Mouse (Mus musculus) MEL (cell line): ENCODE results near the gene Pdzd2. TPM values are rescaled to one million over a fixed set of nuclear protein-coding genes. Genes with fewer than 3 reads are reported as not detected.

Experiments
- DNase-seq: peaks from one replicate; pipeline ENCODE4 v3.0.0; 2011; ENCODE audit warnings: low read depth, low spot score
- H3K27ac ChIP-seq: 2 replicates; pipeline ENCODE4 v1.5.1; 2012; ENCODE audit warnings: low read depth, mild to moderate bottlenecking, control low read depth, low read length, moderate library complexity; ENCODE audit not compliant: control insufficient read depth
- H3K27me3 ChIP-seq, 2 experiments: fragments of 150-350 bp in 1 of 2; sonication (generic) in 1 of 2; 2 replicates each; pipeline ENCODE4 v1.6.1; 2012; ENCODE audit warnings: low read length in 2 of 2, mild to moderate bottlenecking in 2 of 2, improper control_type of control experiment in 1 of 2, moderate library complexity in 1 of 2; ENCODE audit not compliant: insufficient read depth in 2 of 2, control insufficient read depth in 1 of 2
- H3K36me3 ChIP-seq, 2 experiments: 2 replicates each; pipeline ENCODE4 v1.6.1; 2012 to 2014; ENCODE audit warnings: low read length in 2 of 2, improper control_type of control experiment in 1 of 2, inconsistent platforms in 1 of 2, mild to moderate bottlenecking in 1 of 2; ENCODE audit not compliant: insufficient read depth in 2 of 2, control insufficient read depth in 1 of 2
- H3K4me1 ChIP-seq, 2 experiments: fragments of 150-350 bp in 1 of 2; sonication (generic) in 1 of 2; 2 replicates each; pipeline ENCODE4 v1.6.1; 2012; ENCODE audit warnings: low read length in 2 of 2, improper control_type of control experiment in 1 of 2, mild to moderate bottlenecking in 1 of 2; ENCODE audit not compliant: insufficient read depth in 2 of 2, control insufficient read depth in 1 of 2
- H3K4me3 ChIP-seq, 2 experiments: fragments of 150-350 bp in 1 of 2; sonication (generic) in 1 of 2; 2 replicates each; pipeline ENCODE4 v1.5.1; 2012; ENCODE audit warnings: low read depth in 2 of 2, low read length in 2 of 2, mild to moderate bottlenecking in 2 of 2, moderate library complexity in 2 of 2, control low read depth in 1 of 2, improper control_type of control experiment in 1 of 2; ENCODE audit not compliant: control insufficient read depth in 1 of 2, insufficient read depth in 1 of 2
- H3K79me2 ChIP-seq: 2 replicates; pipeline ENCODE4 v1.6.1; 2012; ENCODE audit warnings: mild to moderate bottlenecking, low read length, moderate library complexity; ENCODE audit not compliant: control insufficient read depth, poor library complexity, insufficient read depth
- H3K9ac ChIP-seq: 2 replicates; pipeline ENCODE4 v1.6.1; 2012; ENCODE audit warnings: low read depth, mild to moderate bottlenecking, control low read depth, low read length, moderate library complexity; ENCODE audit not compliant: control insufficient read depth, poor library complexity, severe bottlenecking
- H3K9me3 ChIP-seq: fragments of 150-350 bp; sonication (generic); replicated peaks from 2 replicates; pipeline ENCODE4 v1.6.1; 2012; ENCODE audit warnings: mild to moderate bottlenecking, low read length, improper control_type of control experiment, moderate library complexity; ENCODE audit not compliant: insufficient read depth
- BHLHE40 ChIP-seq: IDR thresholded peaks from 2 replicates; pipeline ENCODE4 v1.6.1; 2012; ENCODE audit warnings: low read depth, mild to moderate bottlenecking, inconsistent platforms, low read length, improper control_type of control experiment, borderline replicate concordance
- CHD1 ChIP-seq: IDR thresholded peaks from 2 replicates; pipeline ENCODE4 v1.6.1; 2012; ENCODE audit warnings: low read depth, mild to moderate bottlenecking, inconsistent platforms, low read length, improper control_type of control experiment
- ETS1 ChIP-seq: IDR thresholded peaks from 2 replicates; pipeline ENCODE4 v1.6.1; 2012; ENCODE audit warnings: low read depth, mild to moderate bottlenecking, inconsistent platforms, low read length, improper control_type of control experiment, moderate library complexity
- GATA1 ChIP-seq: IDR thresholded peaks from 2 replicates; pipeline ENCODE4 v1.6.1; 2011; ENCODE audit warnings: low read depth, low read length, improper control_type of control experiment
- KAT2A ChIP-seq: conservative IDR thresholded peaks from 2 replicates; pipeline ENCODE4 v1.6.1; 2012; ENCODE audit warnings: low read depth, low read length, improper control_type of control experiment, inconsistent platforms
- MAFK ChIP-seq: IDR thresholded peaks from 2 replicates; pipeline ENCODE4 v1.6.1; 2011; ENCODE audit warnings: low read depth, mild to moderate bottlenecking, low read length, improper control_type of control experiment, borderline replicate concordance
- MAX ChIP-seq: IDR thresholded peaks from 2 replicates; pipeline ENCODE4 v1.6.1; 2011; ENCODE audit warnings: low read length, improper control_type of control experiment
- MEF2A ChIP-seq: IDR thresholded peaks from 2 replicates; pipeline ENCODE4 v1.6.1; 2014; ENCODE audit warnings: low read depth, mild to moderate bottlenecking, inconsistent platforms, low read length, improper control_type of control experiment; ENCODE audit not compliant: poor library complexity, insufficient replicate concordance, severe bottlenecking; ENCODE audit errors: extremely low read depth
- MXI1 ChIP-seq: IDR thresholded peaks from 2 replicates; pipeline ENCODE4 v1.6.1; 2011; ENCODE audit warnings: mild to moderate bottlenecking, low read depth, low read length, improper control_type of control experiment
- MYB ChIP-seq: IDR thresholded peaks from 2 replicates; pipeline ENCODE4 v1.6.1; 2011; ENCODE audit warnings: mild to moderate bottlenecking, low read depth, low read length, improper control_type of control experiment
- NELFE ChIP-seq: IDR thresholded peaks from 2 replicates; pipeline ENCODE4 v1.6.1; 2011; ENCODE audit warnings: low read depth, low read length, improper control_type of control experiment
- POLR2A ChIP-seq, 2 experiments: IDR thresholded peaks; 2 replicates each; pipeline ENCODE4 v1.6.1; 2011 to 2012; ENCODE audit warnings: low read length in 2 of 2, mild to moderate bottlenecking in 2 of 2, control low read depth in 1 of 2, improper control_type of control experiment in 1 of 2, low read depth in 1 of 2, moderate library complexity in 1 of 2; ENCODE audit not compliant: control insufficient read depth in 1 of 2, insufficient read depth in 1 of 2, poor library complexity in 1 of 2
- USF2 ChIP-seq, 2 experiments: IDR thresholded peaks; 2 replicates each; pipeline ENCODE4 v1.6.1; 2011 to 2012; ENCODE audit warnings: improper control_type of control experiment in 2 of 2, low read length in 2 of 2, borderline replicate concordance in 1 of 2, inconsistent platforms in 1 of 2, low read depth in 1 of 2, mild to moderate bottlenecking in 1 of 2; ENCODE audit not compliant: insufficient read depth in 1 of 2
- ZC3H11A ChIP-seq: IDR thresholded peaks from 2 replicates; pipeline ENCODE4 v1.6.1; 2012; ENCODE audit warnings: low read depth, mild to moderate bottlenecking, inconsistent platforms, low read length, improper control_type of control experiment
- ZMIZ1 ChIP-seq: IDR thresholded peaks from 2 replicates; pipeline ENCODE4 v1.6.1; 2012; ENCODE audit warnings: low read depth, mild to moderate bottlenecking, inconsistent platforms, low read length, improper control_type of control experiment, moderate library complexity
- ZNF384 ChIP-seq: IDR thresholded peaks from 2 replicates; pipeline ENCODE4 v1.6.1; 2012; ENCODE audit warnings: low read depth, mild to moderate bottlenecking, inconsistent platforms, low read length, improper control_type of control experiment
- polyA plus RNA-seq, 2 experiments: library from polyadenylated mRNA; stranded (reverse) in 1 of 2; unstranded in 1 of 2; fragments of >175 nt in 1 of 2; fragments of >200 nt in 1 of 2; gene quantifications; 2 replicates each; pipeline versions ENCODE4 v1.2.1 to v1.2.4; 2012; ENCODE audit warnings: low replicate concordance in 2 of 2, low read depth in 1 of 2; ENCODE audit not compliant: insufficient read length in 2 of 2, insufficient read depth in 1 of 2, missing spikeins in 1 of 2
- total RNA-seq: library from RNA; depleted of rRNA; stranded (reverse); fragments of 300-350 nt; gene quantifications from 2 replicates; pipeline ENCODE4 v1.2.3, GENCODE M21; 2012

Gene Pdzd2
- total and polyA plus RNA-seq, 3 experiments, result 0.15 to 0.33 TPM; not detected in 1

DNA sequence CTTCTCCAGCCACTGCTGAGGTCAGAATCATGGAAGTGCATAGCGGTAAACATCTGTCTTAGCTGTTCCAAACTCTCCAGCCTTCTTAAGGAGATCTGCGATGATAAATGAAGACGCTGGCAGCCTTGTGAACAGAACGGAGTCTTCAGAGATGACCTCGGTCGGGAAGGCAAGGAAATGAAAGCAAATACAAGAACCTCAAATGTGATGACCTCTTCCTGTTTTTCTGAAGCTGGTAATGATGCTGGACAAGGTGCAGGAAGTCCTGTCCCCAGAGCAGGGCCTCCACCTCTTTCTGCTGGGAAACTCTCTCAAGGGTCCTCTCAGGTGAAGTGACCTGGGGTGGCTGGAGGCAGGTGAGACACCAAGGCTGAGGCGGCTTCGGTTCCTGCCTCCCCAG lies 174.4 kb downstream of the Pdzd2 start:
- Histone ChIP-seq H3K27ac (no peak overlapping the region), H3K36me3 (no peaks in the 10 kb centered on the region), H3K27me3 (0 out of 4 replicates have a peak, but pooled peaks cover 0 to 1% of the 10 kb centered on the region in 2 experiments), H3K4me3 (no peak overlapping the region), H3K9me3 (no peaks in the 10 kb centered on the region), H3K4me1 (no peaks in the 10 kb centered on the region), H3K79me2 (no peaks in the 10 kb centered on the region), H3K9ac (no peak overlapping the region)
- no peak for DNase-seq
- TF ChIP-seq ZC3H11A, result no peak
- no peak for TF ChIP-seq GATA1
- no peak for TF ChIP-seq ETS1
- TF ChIP-seq CHD1, result no peak
- TF ChIP-seq MXI1, result no peak
- TF ChIP-seq MAFK, result no peak
- no peak for TF ChIP-seq ZNF384
- no peak for TF ChIP-seq BHLHE40
- no peak for TF ChIP-seq ZMIZ1
- TF ChIP-seq NELFE, result no peak
- no peak for TF ChIP-seq MEF2A
- no peak for TF ChIP-seq MAX
- TF ChIP-seq USF2 (IDR thresholded peaks at IDR 0.05; ENCODE audit: borderline replicate concordance in 1 of 2, insufficient read depth in 1 of 2, low read depth in 1 of 2, low read length in 2 of 2), result no peak
- no peak for TF ChIP-seq KAT2A
- TF ChIP-seq MYB, result no peak
- TF ChIP-seq POLR2A (IDR thresholded peaks at IDR 0.05; ENCODE audit: control insufficient read depth in 1 of 2, insufficient read depth in 1 of 2, low read depth in 1 of 2, low read length in 2 of 2, poor library complexity in 1 of 2), result no peak

DNA sequence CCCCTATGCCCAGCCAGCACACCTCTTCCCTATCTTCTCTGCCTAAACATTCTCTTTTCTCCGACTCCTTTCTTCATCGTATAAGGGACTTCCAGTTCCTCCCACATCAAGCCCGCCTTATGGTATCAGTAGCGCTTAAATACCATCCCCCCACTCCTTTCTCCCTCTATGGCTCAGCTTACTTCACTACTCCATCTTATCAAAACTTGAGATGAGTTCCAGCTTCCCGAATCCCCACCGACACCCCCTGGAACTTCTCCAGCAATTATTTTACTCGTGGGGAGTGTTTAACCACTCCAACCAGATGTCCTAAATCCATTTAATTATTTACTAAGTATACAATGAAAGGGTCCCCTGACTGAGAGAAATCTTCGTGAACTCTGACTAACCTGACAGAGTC lies 179.2 kb downstream of the Pdzd2 start:
- H3K79me2 ChIP-seq, result no peaks in the 10 kb centered on the region
- H3K4me3 ChIP-seq, result no peak overlapping the region
- no peaks in the 10 kb centered on the region; a peak in 2 of 4 replicates for H3K27me3 ChIP-seq
- H3K9ac ChIP-seq, result no peak overlapping the region
- DNase-seq, result no peak
- TF ChIP-seq KAT2A, result no peak
- no peak overlapping the region for H3K27ac ChIP-seq
- H3K4me1 ChIP-seq, result no peaks in the 10 kb centered on the region
- no peaks in the 10 kb centered on the region for H3K36me3 ChIP-seq
- H3K9me3 ChIP-seq, result no peaks in the 10 kb centered on the region
